26 mouse cellular contexts compared by ENCODE assay signal in the genomic region with DNA sequence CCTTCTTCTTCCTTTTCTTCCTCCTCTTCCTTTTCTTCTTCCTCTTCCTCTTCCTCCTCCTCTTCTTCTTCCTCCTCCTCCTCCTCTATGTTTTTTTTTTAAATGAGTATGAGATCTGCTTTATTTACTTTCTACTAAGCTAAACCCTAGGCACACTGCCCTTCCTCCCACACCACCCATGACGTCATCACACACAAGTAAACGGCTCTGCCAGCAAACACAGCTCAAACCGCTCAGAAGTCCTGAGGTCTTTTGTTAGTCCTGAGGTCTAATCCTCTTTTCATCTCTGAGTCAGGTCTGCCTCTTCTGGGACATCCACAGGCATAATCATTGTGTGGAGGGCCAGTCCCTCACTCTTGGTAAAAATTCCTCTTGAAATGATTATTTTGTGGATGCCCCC.
"Had no signal": no experiment of that assay in that cellular context is flagged by ENCODE, and none has a peak within 500 bp of the region (broad histone marks: within the 10 kb centered on the region; RNA-seq: fewer than 3 reads in every experiment).

No protein-coding gene starts in this region.

- H3K36me3 ChIP-seq: heart, embryonic 10.5 days; heart, embryonic 12.5 days; hindbrain, embryonic 10.5 days; hindbrain, embryonic 12.5 days; kidney, embryonic 15.5 days; limb, embryonic 10.5 days; limb, embryonic 12.5 days had no signal

- H3K4me3 ChIP-seq: gastrocnemius, adult 2 months; heart, embryonic 10.5 days; heart, embryonic 12.5 days; hindbrain, embryonic 10.5 days; hindbrain, embryonic 12.5 days; kidney, embryonic 15.5 days; layer of hippocampus, adult 2 months; left cerebral cortex, adult 2 months; limb, embryonic 10.5 days; limb, embryonic 12.5 days had no signal

- H3K4me1 ChIP-seq: heart, embryonic 10.5 days; heart, embryonic 12.5 days; kidney, embryonic 15.5 days; limb, embryonic 10.5 days; limb, embryonic 12.5 days had no signal

- H3K27me3 ChIP-seq: hindbrain, embryonic 12.5 days had no signal

- H3K9me3 ChIP-seq: heart, embryonic 10.5 days; heart, embryonic 12.5 days; hindbrain, embryonic 10.5 days; hindbrain, embryonic 12.5 days; kidney, embryonic 15.5 days; limb, embryonic 10.5 days; limb, embryonic 12.5 days had no signal

- DNase-seq: gastrocnemius, adult 2 months; gastrocnemius, postnatal 10 days; gastrocnemius, postnatal 25 days; heart, adult 18-20 months; heart, postnatal 10 days; heart, postnatal 4 days; kidney, adult 11 months; kidney, adult 2 months; kidney, adult 9 months; kidney, postnatal 14 days; kidney, postnatal 4 days; liver had no signal

- H3K9ac ChIP-seq: heart, embryonic 12.5 days; hindbrain, embryonic 12.5 days; hindbrain, embryonic 14.5 days; kidney, embryonic 15.5 days; limb, embryonic 12.5 days had no signal

- H3K27ac ChIP-seq: gastrocnemius, adult 2 months; heart, embryonic 10.5 days; hindbrain, embryonic 10.5 days; hindbrain, embryonic 12.5 days; hindbrain, embryonic 14.5 days; kidney, embryonic 15.5 days; kidney, postnatal 0 days; layer of hippocampus, adult 2 months; left cerebral cortex, adult 2 months; limb, embryonic 10.5 days; limb, embryonic 12.5 days had no signal

- ATAC-seq: hindbrain, embryonic 16.5 days; intestine, embryonic 16.5 days had no signal

- H3K4me2 ChIP-seq: heart, embryonic 12.5 days; hindbrain, embryonic 12.5 days; hindbrain, embryonic 14.5 days; kidney, embryonic 15.5 days; limb, embryonic 12.5 days; liver, embryonic 11.5 days had no signal
